17 mouse cellular contexts compared by ENCODE assay signal in genomic region chr14:54161916-54162315, GRCm38 (mm10).
DNase-seq lines count a peak whose midpoint lies in the region; ATAC-seq lines count a peak whose summit lies in the region.
"Had no signal": no experiment of that assay in that cellular context is flagged by ENCODE, and none has a peak within 500 bp of the region (broad histone marks: within the 10 kb centered on the region; RNA-seq: fewer than 3 reads in every experiment).

No protein-coding gene starts in this region.

- H3K4me1 ChIP-seq in limb, embryonic 13.5 days, result peaks cover 18% of the 10 kb centered on the region; the same call in 1 of the 2 replicates
- peaks cover 7% of the 10 kb centered on the region for H3K4me1 ChIP-seq in limb, embryonic 10.5 days
- H3K4me1 ChIP-seq: embryonic facial prominence, embryonic 15.5 days; forebrain, embryonic 12.5 days; hindbrain, embryonic 13.5 days had no signal

- ATAC-seq in limb, embryonic 13.5 days (ENCODE audit: low FRiP score, low read depth), result no peak
- ATAC-seq: activated CD4-positive, CD25-positive, alpha-beta regulatory T cell, adult 4 months had no signal

- H3K4me2 ChIP-seq in limb, embryonic 13.5 days (replicated peaks), result no peak overlapping the region
- H3K4me2 ChIP-seq: embryonic facial prominence, embryonic 15.5 days; forebrain, embryonic 12.5 days; hindbrain, embryonic 13.5 days; limb, embryonic 15.5 days had no signal

- 0 out of 2 replicates have a peak overlapping the region, but pooled peaks have one; percentile 4 for H3K9ac ChIP-seq in limb, embryonic 13.5 days
- H3K9ac ChIP-seq: embryonic facial prominence, embryonic 15.5 days; forebrain, embryonic 12.5 days; hindbrain, embryonic 13.5 days; limb, embryonic 15.5 days had no signal

- H3K4me3 ChIP-seq in limb, embryonic 13.5 days, result no peak overlapping the region
- no peak overlapping the region for H3K4me3 ChIP-seq in limb, embryonic 10.5 days
- H3K4me3 ChIP-seq: embryonic facial prominence, embryonic 15.5 days; forebrain, embryonic 12.5 days; hindbrain, embryonic 13.5 days; left cerebral cortex, adult 2 months; limb, embryonic 15.5 days; myocyte had no signal

- H3K27me3 ChIP-seq in limb, embryonic 13.5 days, result no peaks in the 10 kb centered on the region
- H3K27me3 ChIP-seq in limb, embryonic 10.5 days (ENCODE audit: low read depth, poor library complexity, severe bottlenecking), result no peaks in the 10 kb centered on the region
- H3K27me3 ChIP-seq: embryonic facial prominence, embryonic 15.5 days; forebrain, embryonic 12.5 days; hindbrain, embryonic 13.5 days; limb, embryonic 15.5 days had no signal

- DNase-seq in heart, postnatal 4 days, result peak; percentile 17
- no peak for DNase-seq in heart, postnatal 36 days
- no peak for DNase-seq in limb, embryonic 10.5 days (ENCODE audit: low spot score)
- peak; percentile 21 for DNase-seq in thymus, postnatal 25 days
- no peak for DNase-seq in thymus, postnatal 14 days
- no peak for DNase-seq in adrenal gland, postnatal 4 days (ENCODE audit: low spot score in 2 of 2)
- DNase-seq: adrenal gland, postnatal 36 days; cerebellum, adult 11 months; lung, adult 18-20 months had no signal

- intact Hi-C loops in heart, postnatal 36 days (cut with DNase I), result no loop called here

- 67% methylated on average over 8 of the region's 8 CpGs for WGBS in limb, embryonic 13.5 days
- 70% methylated on average over 8 of the region's 8 CpGs for WGBS in limb, embryonic 10.5 days

- no peak overlapping the region for H3K27ac ChIP-seq in limb, embryonic 13.5 days
- H3K27ac ChIP-seq in limb, embryonic 10.5 days, result no peak overlapping the region
- H3K27ac ChIP-seq: embryonic facial prominence, embryonic 15.5 days; forebrain, embryonic 12.5 days; hindbrain, embryonic 13.5 days; left cerebral cortex, adult 2 months; limb, embryonic 15.5 days had no signal

- H3K36me3 ChIP-seq in limb, embryonic 13.5 days, result no peaks in the 10 kb centered on the region
- no peaks in the 10 kb centered on the region for H3K36me3 ChIP-seq in limb, embryonic 10.5 days
- H3K36me3 ChIP-seq: embryonic facial prominence, embryonic 15.5 days; forebrain, embryonic 12.5 days; hindbrain, embryonic 13.5 days; limb, embryonic 15.5 days had no signal

- no peaks in the 10 kb centered on the region for H3K9me3 ChIP-seq in limb, embryonic 13.5 days
- no peaks in the 10 kb centered on the region for H3K9me3 ChIP-seq in limb, embryonic 10.5 days (replicated peaks)
- H3K9me3 ChIP-seq: embryonic facial prominence, embryonic 15.5 days; forebrain, embryonic 12.5 days; hindbrain, embryonic 13.5 days; limb, embryonic 15.5 days had no signal

Comparison
In these comparisons a context has a peak if more than half of its experiments do, and no peak if none do; other contexts are left out.
1. DNase-seq: peak in heart, postnatal 4 days (single experiment) and thymus, postnatal 25 days (single experiment); none in heart, postnatal 36 days (0 of 2), limb, embryonic 10.5 days (single experiment), thymus, postnatal 14 days (single experiment) and adrenal gland, postnatal 4 days (0 of 2).